Mouse (Mus musculus): Measurements from ENCODE around the gene Wdr83os. TPM values are rescaled to one million over a fixed set of nuclear protein-coding genes. Genes with fewer than 3 reads are reported as not detected.

Gene Wdr83os
- polyA plus RNA-seq, 2 experiments, result 40.6 to 61.8 TPM

DNA sequence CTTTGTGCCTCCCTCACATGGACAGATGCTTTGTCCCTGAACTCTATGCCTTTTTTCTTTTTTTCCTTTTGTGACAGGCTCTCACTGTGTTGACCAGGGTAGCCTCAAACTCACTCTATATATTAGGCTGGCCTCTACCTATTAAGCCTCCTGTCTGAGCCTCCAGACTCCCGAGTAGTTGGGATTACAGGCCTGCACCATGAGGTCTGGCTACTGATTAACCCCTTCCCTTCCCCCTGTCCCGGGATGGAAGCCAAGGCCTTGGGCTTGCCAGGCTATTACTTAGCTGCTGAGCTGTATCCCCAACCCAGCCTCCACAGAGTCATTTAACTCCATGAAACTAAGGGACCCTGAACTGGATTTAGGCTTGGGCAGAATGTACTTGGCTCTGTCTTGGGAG lies 15.3 kb upstream of the Wdr83os start:
- ATAC-seq (ENCODE audit: insufficient read depth) (peak; percentile 32; the same call in 1 of the 2 replicates), DNase-seq (ENCODE audit: low read depth in 3 of 3, low spot score in 3 of 3) (no peak)
- H3K9ac ChIP-seq (replicated peaks), result no peak overlapping the region
- H3K27ac ChIP-seq, result no peak overlapping the region
- no peak overlapping the region for H3K4me3 ChIP-seq (ENCODE audit: insufficient read depth in 1 of 2, low read depth in 2 of 2, low read length in 2 of 2)
- no peaks in the 10 kb centered on the region; a peak in 1 of 4 replicates for H3K4me1 ChIP-seq (replicated peaks; ENCODE audit: control insufficient read depth in 2 of 2, insufficient read depth in 2 of 2, low read length in 1 of 2)
- TF ChIP-seq CTCF (IDR thresholded peaks at IDR 0.05; ENCODE audit: low read depth) (no peak), EP300 (IDR thresholded peaks at IDR 0.05; ENCODE audit: low read depth) (no peak)
- H3K9me3 ChIP-seq (ENCODE audit: control insufficient read depth, low read length), result no peaks in the 10 kb centered on the region
- H3K36me3 ChIP-seq (replicated peaks; ENCODE audit: control insufficient read depth, insufficient read depth, low read depth), result no peaks in the 10 kb centered on the region
- WGBS (ENCODE audit: insufficient replicate concordance), result 46% methylated on average over 2 of the region's 2 CpGs
- H3K27me3 ChIP-seq (ENCODE audit: control insufficient read depth, insufficient read depth, low read length), result no peaks in the 10 kb centered on the region
- H3K4me2 ChIP-seq (ENCODE audit: low read depth), result no peak overlapping the region

DNA sequence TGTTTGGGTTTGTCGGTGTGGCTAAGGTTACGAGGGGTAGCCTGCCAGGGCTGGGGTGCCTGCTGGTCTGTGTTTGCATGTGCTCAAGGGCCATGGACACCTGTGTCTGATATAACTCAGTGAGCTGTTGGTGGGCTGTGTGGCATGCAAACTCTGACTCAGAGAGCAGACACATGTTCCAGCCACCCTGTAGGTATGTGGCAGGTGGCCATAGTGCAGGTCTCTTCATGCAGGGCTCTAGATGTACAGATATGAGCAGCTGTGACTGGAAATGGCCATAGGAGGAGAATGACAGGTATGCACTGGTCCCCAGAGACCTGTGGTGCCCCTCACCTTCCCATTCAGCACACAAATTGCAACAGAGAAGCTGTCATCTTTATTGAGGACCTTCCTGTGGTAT lies 13.4 kb upstream of the Wdr83os start:
- DNase-seq (ENCODE audit: low read depth in 3 of 3, low spot score in 3 of 3) (no peak), ATAC-seq (ENCODE audit: insufficient read depth) (no peak)
- H3K36me3 ChIP-seq (replicated peaks; ENCODE audit: control insufficient read depth, insufficient read depth, low read depth), result no peaks in the 10 kb centered on the region
- TF ChIP-seq EP300 (IDR thresholded peaks at IDR 0.05; ENCODE audit: low read depth) (no peak), CTCF (IDR thresholded peaks at IDR 0.05; ENCODE audit: low read depth) (no peak)
- no peak overlapping the region for H3K9ac ChIP-seq (replicated peaks)
- WGBS (ENCODE audit: insufficient replicate concordance), result 81% methylated on average over 2 of the region's 2 CpGs
- no peak overlapping the region for H3K4me3 ChIP-seq (ENCODE audit: insufficient read depth in 1 of 2, low read depth in 2 of 2, low read length in 2 of 2)
- peaks cover 7 to 11% of the 10 kb centered on the region in 2 experiments for H3K4me1 ChIP-seq (replicated peaks; ENCODE audit: control insufficient read depth in 2 of 2, insufficient read depth in 2 of 2, low read length in 1 of 2)
- H3K4me2 ChIP-seq (ENCODE audit: low read depth), result no peak overlapping the region
- no peaks in the 10 kb centered on the region for H3K27me3 ChIP-seq (ENCODE audit: control insufficient read depth, insufficient read depth, low read length)
- no peak overlapping the region for H3K27ac ChIP-seq
- H3K9me3 ChIP-seq (ENCODE audit: control insufficient read depth, low read length), result no peaks in the 10 kb centered on the region

DNA sequence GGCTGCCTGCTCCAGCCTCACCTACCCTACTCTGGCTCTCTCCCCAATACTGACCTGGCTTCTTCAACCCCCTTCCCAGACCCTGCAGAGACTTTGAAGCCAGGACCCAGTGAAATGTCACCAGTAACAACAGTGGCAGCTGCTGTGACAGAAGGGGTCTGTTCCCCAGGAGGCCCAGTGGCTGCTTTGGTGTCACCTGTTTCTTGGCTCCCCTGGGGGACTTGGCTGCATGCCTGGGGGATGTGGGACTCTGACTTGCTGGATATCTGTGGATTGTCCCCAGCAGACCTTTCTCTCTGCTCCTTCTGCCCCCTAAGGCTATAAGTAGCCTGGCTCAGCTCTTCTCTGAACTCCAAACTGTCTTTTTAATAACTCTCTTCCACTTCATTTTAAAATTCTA lies 12.6 kb upstream of the Wdr83os start, which contains the start of gene Gm5741:
Gene Gm5741, minus strand, starts transcription at position 1 of the 400 bp plus-strand sequence.
- no peak for TF ChIP-seq CTCF (IDR thresholded peaks at IDR 0.05; ENCODE audit: low read depth)
- TF ChIP-seq EP300 (IDR thresholded peaks at IDR 0.05; ENCODE audit: low read depth), result no peak
- Histone ChIP-seq H3K9ac (replicated peaks) (no peak within 1 kb of the TSS), H3K4me3 (ENCODE audit: insufficient read depth in 1 of 2, low read depth in 2 of 2, low read length in 2 of 2) (no peak within 1 kb of the TSS), H3K9me3 (ENCODE audit: control insufficient read depth, low read length) (no peaks in the 10 kb centered on the region), H3K4me1 (replicated peaks; ENCODE audit: control insufficient read depth in 2 of 2, insufficient read depth in 2 of 2, low read length in 1 of 2) (peaks cover 13 to 17% of the 10 kb centered on the region in 2 experiments), H3K27ac (no peak within 1 kb of the TSS), H3K36me3 (replicated peaks; ENCODE audit: control insufficient read depth, insufficient read depth, low read depth) (no peaks in the 10 kb centered on the region), H3K4me2 (ENCODE audit: low read depth) (no peak within 1 kb of the TSS), H3K27me3 (ENCODE audit: control insufficient read depth, insufficient read depth, low read length) (no peaks in the 10 kb centered on the region)
- ATAC-seq (ENCODE audit: insufficient read depth) (no peak), DNase-seq (ENCODE audit: low read depth in 3 of 3, low spot score in 3 of 3) (no peak)

GRCm38 (mm10) chr8:85071041-85071440 lies 9.5 kb upstream of the Wdr83os start:
- peaks cover 23 to 30% of the 10 kb centered on the region in 2 experiments for H3K4me1 ChIP-seq (replicated peaks; ENCODE audit: control insufficient read depth in 2 of 2, insufficient read depth in 2 of 2, low read length in 1 of 2)
- TF ChIP-seq CTCF (IDR thresholded peaks at IDR 0.05; ENCODE audit: low read depth), result no peak
- no peak for TF ChIP-seq EP300 (IDR thresholded peaks at IDR 0.05; ENCODE audit: low read depth)
- H3K36me3 ChIP-seq (replicated peaks; ENCODE audit: control insufficient read depth, insufficient read depth, low read depth), result peaks cover 19% of the 10 kb centered on the region
- ATAC-seq (ENCODE audit: insufficient read depth), result peak; percentile 14; the same call in 1 of the 2 replicates
- H3K4me2 ChIP-seq (ENCODE audit: low read depth), result peak overlapping the region; percentile 92
- no peaks in the 10 kb centered on the region for H3K9me3 ChIP-seq (ENCODE audit: control insufficient read depth, low read length)
- H3K27ac ChIP-seq, result peak overlapping the region; percentile 61
- H3K27me3 ChIP-seq (ENCODE audit: control insufficient read depth, insufficient read depth, low read length), result no peaks in the 10 kb centered on the region
- 68% methylated on average over 5 of the region's 5 CpGs for WGBS (ENCODE audit: insufficient replicate concordance)
- H3K9ac ChIP-seq (replicated peaks), result peak overlapping the region; percentile 77
- no peak for DNase-seq (ENCODE audit: low read depth in 3 of 3, low spot score in 3 of 3)
- peak overlapping the region; percentile 78 to 79 for H3K4me3 ChIP-seq (ENCODE audit: insufficient read depth in 1 of 2, low read depth in 2 of 2, low read length in 2 of 2)

DNA sequence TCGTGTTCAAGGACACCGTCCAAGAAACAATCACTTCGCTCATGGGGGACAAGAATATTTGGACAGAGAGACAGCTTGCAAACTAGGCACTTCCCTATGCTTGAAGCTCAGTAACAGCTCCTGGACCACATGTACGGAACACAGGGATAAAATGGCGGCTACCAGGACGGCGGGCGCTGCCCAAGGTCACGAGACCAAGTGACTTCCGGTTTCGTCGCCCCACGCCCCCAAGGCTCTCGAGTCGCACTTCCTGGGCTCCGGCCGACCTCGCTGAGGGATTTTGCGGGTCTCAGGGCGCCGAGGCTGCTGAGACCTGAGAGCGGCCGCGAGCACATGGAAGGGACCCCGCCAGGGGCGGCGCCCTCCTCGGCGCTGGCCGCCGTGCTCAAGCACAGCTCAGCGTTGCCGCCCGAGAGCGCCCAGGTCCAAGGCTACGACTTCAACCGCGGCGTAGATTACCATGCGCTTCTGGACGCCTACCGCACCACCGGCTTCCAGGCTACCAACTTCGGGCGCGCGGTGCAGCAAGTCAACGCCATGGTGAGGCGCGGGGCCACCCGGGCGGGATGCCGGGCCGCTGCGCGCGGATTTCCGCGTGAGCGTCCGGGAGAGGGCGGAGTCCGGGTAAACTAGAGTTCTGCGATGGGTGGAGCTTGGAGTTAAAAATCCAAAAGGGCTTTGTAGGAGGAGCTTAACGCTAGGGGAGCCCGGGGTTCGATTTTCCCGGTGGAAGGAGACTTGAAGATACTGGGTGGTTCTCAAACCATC lies 8.8 kb upstream of the Wdr83os start, which contains the start of gene Dhps:
Gene Dhps, plus strand, starts transcription at position 244 of the 768 bp plus-strand sequence.
- Histone ChIP-seq H3K9me3 (ENCODE audit: control insufficient read depth, low read length) (no peaks in the 10 kb centered on the region), H3K36me3 (replicated peaks; ENCODE audit: control insufficient read depth, insufficient read depth, low read depth) (peaks cover 19% of the 10 kb centered on the region), H3K27me3 (ENCODE audit: control insufficient read depth, insufficient read depth, low read length) (no peaks in the 10 kb centered on the region), H3K4me2 (ENCODE audit: low read depth) (peak within 1 kb of the TSS; percentile 92), H3K4me1 (replicated peaks; ENCODE audit: control insufficient read depth in 2 of 2, insufficient read depth in 2 of 2, low read length in 1 of 2) (peaks cover 29 to 36% of the 10 kb centered on the region in 2 experiments), H3K4me3 (ENCODE audit: insufficient read depth in 1 of 2, low read depth in 2 of 2, low read length in 2 of 2) (peak within 1 kb of the TSS; percentile 78 to 79), H3K9ac (replicated peaks) (peak within 1 kb of the TSS; percentile 77), H3K27ac (peak within 1 kb of the TSS; percentile 61)
- TF ChIP-seq EP300 (IDR thresholded peaks at IDR 0.05; ENCODE audit: low read depth) (no peak), CTCF (IDR thresholded peaks at IDR 0.05; ENCODE audit: low read depth) (peak; percentile 25; the same call in 1 of the 2 replicates)
- 0% methylated on average over 68 of the region's 68 CpGs for WGBS (ENCODE audit: insufficient replicate concordance)
- peak; percentile 75 to 86 (median 82) for DNase-seq (ENCODE audit: low read depth in 3 of 3, low spot score in 3 of 3)
- peak; percentile 82 for ATAC-seq (ENCODE audit: insufficient read depth)
